Mouse (Mus musculus): ENCODE measurements around the gene Rbfox3.

- TF ChIP-seq CTCF (IDR thresholded peaks at IDR 0.05; ENCODE audit: low read depth, low read length) (no peak), GATA1 (IDR thresholded peaks at IDR 0.05; ENCODE audit: borderline replicate concordance, low read length) (no peak), POLR2AphosphoS5 (IDR thresholded peaks at IDR 0.05; ENCODE audit: insufficient replicate concordance, low read depth, low read length) (no peak), TAL1 (conservative IDR thresholded peaks at IDR 0.05; ENCODE audit: low read depth, low read length) (no peak), GATA2 (IDR thresholded peaks at IDR 0.05; ENCODE audit: borderline replicate concordance, low read depth, low read length) (no peak)
These were observed 420.7 kb downstream of the Rbfox3 start for GRCm38 (mm10) chr11:118490566-118491218.

Data from G1E (cell line).